Mouse (Mus musculus) cerebellum, postnatal 10 days (tissue): ENCODE measurements around the gene Muc2.

Experiments
- DNase-seq, 2 experiments: peaks; one replicate each; pipeline ENCODE4 v3.0.0; 2021; ENCODE audit warnings: mixed read lengths in 2 of 2

The Muc2 gene

GRCm38 (mm10) chr7:141770988-141771387, 80.8 kb downstream of the Muc2 start:
- DNase-seq, result no peak

GRCm38 (mm10) chr7:141772058-141772557, 82.0 kb downstream of the Muc2 start:
- DNase-seq, result no peak

- DNase-seq, result no peak
Observed at GRCm38 (mm10) chr7:141774855-141775254, 84.7 kb downstream of the Muc2 start.

GRCm38 (mm10) chr7:141776199-141776598, 86.1 kb downstream of the Muc2 start:
- no peak for DNase-seq

GRCm38 (mm10) chr7:141788677-141789452, 98.7 kb downstream of the Muc2 start, which contains the start of gene Muc5ac:
Gene Muc5ac, plus strand, starts transcription at chr7:141788972.
- DNase-seq, result no peak

- DNase-seq, result no peak
Observed at GRCm38 (mm10) chr7:141794251-141794650, 104.1 kb downstream of the Muc2 start.

GRCm38 (mm10) chr7:141803206-141803605, 113.1 kb downstream of the Muc2 start:
- no peak for DNase-seq
